Mouse (Mus musculus): ENCODE results near the gene Mylk. TPM values are rescaled to one million over a fixed set of nuclear protein-coding genes. Genes with fewer than 3 reads are reported as not detected.

Mylk gene
- total and polyA plus RNA-seq, 2 experiments from 2014 or later, result 3.7 to 20.1 TPM

DNA sequence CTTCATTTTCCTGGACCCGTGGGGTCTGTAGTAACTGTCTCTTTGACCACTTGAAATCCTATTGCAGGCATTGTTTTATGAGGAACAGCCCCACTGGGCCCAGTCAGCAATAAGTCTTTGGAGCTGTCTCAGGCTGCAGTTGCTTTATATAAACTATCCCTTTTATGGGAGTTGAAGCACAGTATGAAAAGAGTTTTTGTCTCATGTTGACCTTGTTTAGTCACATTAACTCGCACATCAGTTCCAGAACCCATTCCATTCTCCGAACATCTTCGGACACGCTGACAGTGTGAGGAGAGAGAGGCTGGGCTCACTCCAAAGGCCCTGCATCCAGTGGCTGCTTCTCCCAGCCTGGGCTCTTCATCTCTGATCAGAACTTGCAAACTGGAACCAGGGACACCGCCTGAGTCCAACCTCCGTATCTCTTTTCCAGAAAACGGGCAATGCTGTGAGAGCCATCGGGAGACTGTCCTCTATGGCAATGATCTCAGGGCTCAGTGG is 249.7 kb downstream of the Mylk start:
- Histone ChIP-seq H3K4me1 (ENCODE audit: insufficient read depth, low read length) (no peaks in the 10 kb centered on the region), H3K27me3 (ENCODE audit: insufficient read depth, low read length) (no peaks in the 10 kb centered on the region; the same call in 1 of the 2 replicates), H3K9me3 (ENCODE audit: low read length) (no peaks in the 10 kb centered on the region), H3K36me3 (ENCODE audit: insufficient read depth, low read length) (no peaks in the 10 kb centered on the region), H3K27ac (no peak overlapping the region), H3K9ac (replicated peaks; ENCODE audit: low read length) (no peak overlapping the region), H3K4me3 (ENCODE audit: low read length) (no peak overlapping the region), H3K4me2 (ENCODE audit: low read depth, low read length) (no peak overlapping the region)
- ATAC-seq (no peak), DNase-seq (ENCODE audit: low spot score) (no peak)
- WGBS, result 61% methylated on average over 9 of the region's 9 CpGs
- TF ChIP-seq CTCF (IDR thresholded peaks at IDR 0.05; ENCODE audit: low read depth), result no peak

DNA sequence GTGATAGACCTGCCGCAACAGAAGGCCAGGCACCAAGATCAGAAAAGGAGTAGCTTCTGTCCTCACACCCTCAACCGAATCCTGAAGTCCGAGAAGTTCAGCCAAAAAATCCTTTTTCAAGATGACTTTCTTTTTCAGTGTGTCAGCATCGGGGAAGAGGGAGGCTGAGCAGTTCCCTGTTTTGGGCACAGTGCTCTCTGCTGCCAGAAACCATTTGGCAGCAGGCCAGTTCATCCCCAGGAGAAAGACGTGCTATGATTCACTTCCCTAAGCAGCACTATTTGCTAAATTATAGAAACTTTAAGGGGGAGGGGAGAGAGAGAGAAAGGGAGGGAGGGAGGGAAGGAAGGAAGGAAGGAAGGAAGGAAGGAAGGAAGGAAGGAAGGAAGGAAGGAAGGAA is 251.1 kb downstream of the Mylk start:
- Histone ChIP-seq H3K9ac (replicated peaks; ENCODE audit: low read length) (no peak overlapping the region), H3K9me3 (ENCODE audit: low read length) (no peaks in the 10 kb centered on the region), H3K4me1 (ENCODE audit: insufficient read depth, low read length) (0 out of 2 replicates have a peak, but pooled peaks cover 2% of the 10 kb centered on the region), H3K36me3 (ENCODE audit: insufficient read depth, low read length) (no peaks in the 10 kb centered on the region), H3K4me2 (ENCODE audit: low read depth, low read length) (no peak overlapping the region), H3K27ac (no peak overlapping the region), H3K27me3 (ENCODE audit: insufficient read depth, low read length) (no peaks in the 10 kb centered on the region; the same call in 1 of the 2 replicates), H3K4me3 (ENCODE audit: low read length) (no peak overlapping the region)
- no peak for ATAC-seq
- DNase-seq (ENCODE audit: low spot score), result peak; percentile 78
- WGBS, result 30% methylated on average over 5 of the region's 5 CpGs
- TF ChIP-seq CTCF (IDR thresholded peaks at IDR 0.05; ENCODE audit: low read depth), result no peak

GRCm38 (mm10) chr16:34997052-34997451 is 252.0 kb downstream of the Mylk start:
- Histone ChIP-seq H3K9me3 (ENCODE audit: low read length) (no peaks in the 10 kb centered on the region), H3K4me1 (ENCODE audit: insufficient read depth, low read length) (0 out of 2 replicates have a peak, but pooled peaks cover 5% of the 10 kb centered on the region), H3K27me3 (ENCODE audit: insufficient read depth, low read length) (no peaks in the 10 kb centered on the region), H3K27ac (no peak overlapping the region), H3K9ac (replicated peaks; ENCODE audit: low read length) (no peak overlapping the region), H3K4me2 (ENCODE audit: low read depth, low read length) (no peak overlapping the region), H3K36me3 (ENCODE audit: insufficient read depth, low read length) (no peaks in the 10 kb centered on the region), H3K4me3 (ENCODE audit: low read length) (no peak overlapping the region)
- no peak for TF ChIP-seq CTCF (IDR thresholded peaks at IDR 0.05; ENCODE audit: low read depth)
- ATAC-seq, result no peak
- no peak for DNase-seq (ENCODE audit: low spot score)
- 62% methylated on average over 4 of the region's 4 CpGs for WGBS

DNA sequence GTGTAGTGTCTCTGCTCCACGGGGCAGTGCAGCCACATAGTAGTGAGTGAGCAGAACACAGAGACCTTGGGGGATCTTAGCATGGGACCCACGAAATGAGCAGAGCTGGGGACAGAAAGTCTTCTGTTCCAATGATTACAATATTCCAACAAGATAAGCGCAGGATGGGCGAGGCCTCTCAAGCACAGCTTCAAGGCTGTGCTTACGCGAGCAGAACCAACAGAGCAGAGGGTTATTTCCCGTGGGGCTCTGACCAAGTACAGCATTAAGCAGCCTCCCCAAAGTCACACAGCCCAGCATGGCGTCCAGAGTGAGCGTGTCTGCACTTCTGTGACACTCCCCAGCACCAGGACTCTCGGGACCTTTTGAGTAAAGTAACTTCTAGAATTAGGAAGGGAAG is 252.6 kb downstream of the Mylk start:
- WGBS, result 74% methylated on average over 10 of the region's 10 CpGs
- ATAC-seq, result no peak

DNA sequence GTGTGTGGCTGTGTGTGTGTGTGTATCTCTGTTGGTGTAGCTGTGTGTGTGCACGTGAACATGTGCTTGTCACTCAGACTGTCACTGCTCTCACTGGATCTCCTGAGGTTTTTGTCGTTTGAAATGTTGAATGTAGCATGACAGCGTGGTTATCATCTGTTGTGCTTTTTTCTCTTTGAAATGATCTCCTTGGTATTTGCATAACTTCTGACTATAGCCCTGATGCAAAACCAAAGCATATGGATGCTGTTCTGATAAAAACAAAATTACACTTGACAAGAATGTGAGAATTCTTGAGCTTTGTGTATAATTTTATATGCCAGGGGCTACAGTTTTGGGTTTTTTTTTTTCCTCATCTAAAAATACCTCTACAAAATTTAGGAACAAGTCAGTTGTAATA is 254.0 kb downstream of the Mylk start:
- Histone ChIP-seq H3K27ac (no peak overlapping the region), H3K4me2 (ENCODE audit: low read depth, low read length) (no peak overlapping the region), H3K9ac (replicated peaks; ENCODE audit: low read length) (no peak overlapping the region), H3K9me3 (ENCODE audit: low read length) (no peaks in the 10 kb centered on the region), H3K4me3 (ENCODE audit: low read length) (no peak overlapping the region), H3K36me3 (ENCODE audit: insufficient read depth, low read length) (no peaks in the 10 kb centered on the region), H3K27me3 (ENCODE audit: insufficient read depth, low read length) (no peaks in the 10 kb centered on the region), H3K4me1 (ENCODE audit: insufficient read depth, low read length) (0 out of 2 replicates have a peak, but pooled peaks cover 5% of the 10 kb centered on the region)
- DNase-seq (ENCODE audit: low spot score) (no peak), ATAC-seq (no peak)
- no peak for TF ChIP-seq CTCF (IDR thresholded peaks at IDR 0.05; ENCODE audit: low read depth)
- 63% methylated on average over 3 of the region's 3 CpGs for WGBS

More for the DNA sequence above, 252.6 kb downstream of the Mylk start:
- no peak for DNase-seq (ENCODE audit: low spot score)
- Histone ChIP-seq H3K9ac (replicated peaks; ENCODE audit: low read length) (no peak overlapping the region), H3K4me1 (ENCODE audit: insufficient read depth, low read length) (0 out of 2 replicates have a peak, but pooled peaks cover 5% of the 10 kb centered on the region), H3K27me3 (ENCODE audit: insufficient read depth, low read length) (no peaks in the 10 kb centered on the region), H3K4me2 (ENCODE audit: low read depth, low read length) (no peak overlapping the region), H3K36me3 (ENCODE audit: insufficient read depth, low read length) (no peaks in the 10 kb centered on the region), H3K27ac (no peak overlapping the region), H3K9me3 (ENCODE audit: low read length) (no peaks in the 10 kb centered on the region), H3K4me3 (ENCODE audit: low read length) (no peak overlapping the region)
- no peak for TF ChIP-seq CTCF (IDR thresholded peaks at IDR 0.05; ENCODE audit: low read depth)

- ATAC-seq (no peak), DNase-seq (ENCODE audit: low spot score) (no peak)
- H3K9ac ChIP-seq (replicated peaks; ENCODE audit: low read length), result no peak overlapping the region
- H3K36me3 ChIP-seq (ENCODE audit: insufficient read depth, low read length), result no peaks in the 10 kb centered on the region
- 35% methylated on average over 11 of the region's 11 CpGs for WGBS
- H3K9me3 ChIP-seq (ENCODE audit: low read length), result no peaks in the 10 kb centered on the region
- H3K27ac ChIP-seq, result no peak overlapping the region
- no peak for TF ChIP-seq CTCF (IDR thresholded peaks at IDR 0.05; ENCODE audit: low read depth)
- no peak overlapping the region for H3K4me3 ChIP-seq (ENCODE audit: low read length)
- 0 out of 2 replicates have a peak, but pooled peaks cover 5% of the 10 kb centered on the region for H3K4me1 ChIP-seq (ENCODE audit: insufficient read depth, low read length)
- peak overlapping the region; percentile 43 for H3K4me2 ChIP-seq (ENCODE audit: low read depth, low read length)
- H3K27me3 ChIP-seq (ENCODE audit: insufficient read depth, low read length), result no peaks in the 10 kb centered on the region
Observed at GRCm38 (mm10) chr16:34999986-35000385, 255.0 kb downstream of the Mylk start.

DNA sequence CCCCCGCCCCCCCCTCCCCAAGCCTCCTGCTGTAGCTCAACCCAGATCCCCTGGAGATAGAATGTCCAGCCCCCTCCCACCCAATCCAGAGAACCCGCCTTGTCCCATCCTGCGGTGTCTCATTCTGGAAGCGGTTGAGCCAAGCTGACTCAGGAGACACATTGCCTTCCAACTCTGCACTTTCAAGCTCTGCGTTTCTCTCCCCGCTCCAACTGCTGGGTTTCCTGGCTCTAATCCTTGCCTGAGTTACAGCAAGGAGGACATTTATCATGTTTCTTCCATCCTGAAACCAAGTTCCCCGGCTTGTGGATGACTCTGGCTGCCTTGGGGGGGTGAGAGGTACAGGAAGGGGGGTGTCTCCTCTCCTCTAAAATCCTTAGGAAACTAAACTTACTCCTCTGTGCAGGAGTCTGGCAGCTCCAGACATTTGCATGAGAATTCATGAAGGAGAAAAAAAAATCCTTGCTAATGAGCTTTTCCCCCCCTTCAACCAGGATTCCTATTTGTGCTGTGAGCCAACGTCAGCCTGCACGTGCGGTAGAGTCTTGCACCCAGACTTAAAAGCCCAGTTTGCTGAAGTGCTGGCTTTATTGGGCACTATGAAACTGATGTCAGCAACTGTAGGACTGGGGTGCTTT is 256.0 kb downstream of the Mylk start:
- 6% methylated on average over 10 of the region's 10 CpGs for WGBS
- Histone ChIP-seq H3K27ac (no peak overlapping the region), H3K4me1 (ENCODE audit: insufficient read depth, low read length) (0 out of 2 replicates have a peak, but pooled peaks cover 5% of the 10 kb centered on the region), H3K36me3 (ENCODE audit: insufficient read depth, low read length) (no peaks in the 10 kb centered on the region), H3K4me2 (ENCODE audit: low read depth, low read length) (peak overlapping the region; percentile 43), H3K9ac (replicated peaks; ENCODE audit: low read length) (no peak overlapping the region; the same call in 1 of the 2 replicates), H3K27me3 (ENCODE audit: insufficient read depth, low read length) (no peaks in the 10 kb centered on the region), H3K4me3 (ENCODE audit: low read length) (no peak overlapping the region; the same call in 1 of the 2 replicates), H3K9me3 (ENCODE audit: low read length) (no peaks in the 10 kb centered on the region)
- no peak for TF ChIP-seq CTCF (IDR thresholded peaks at IDR 0.05; ENCODE audit: low read depth)
- no peak for ATAC-seq
- peak; percentile 38 for DNase-seq (ENCODE audit: low spot score)
